Mouse (Mus musculus) kidney, adult 2 months (tissue): ENCODE results near the gene Gm2000. TPM values are rescaled to one million over a fixed set of nuclear protein-coding genes. Genes with fewer than 3 reads are reported as not detected.

Experiments used
- DNase-seq: peaks from one replicate; pipeline ENCODE4 v3.0.0; 2021
- H3K27ac ChIP-seq: fragments of 200-500 bp; 2 replicates; pipeline ENCODE4 v1.5.1; 2012; ENCODE audit warnings: low read depth, low read length, control low read depth, inconsistent platforms; ENCODE audit not compliant: insufficient read depth
- H3K27me3 ChIP-seq: fragments of 200-500 bp; replicated peaks from 2 replicates; pipeline ENCODE4 v1.6.1; 2012; ENCODE audit warnings: mild to moderate bottlenecking, moderate library complexity, low read length, inconsistent platforms; ENCODE audit not compliant: control insufficient read depth, insufficient read depth
- H3K36me3 ChIP-seq: fragments of 200-500 bp; 2 replicates; pipeline ENCODE4 v1.6.1; 2012; ENCODE audit warnings: mild to moderate bottlenecking, moderate library complexity, low read length, inconsistent platforms; ENCODE audit not compliant: control insufficient read depth, insufficient read depth
- H3K4me1 ChIP-seq: fragments of 200-500 bp; 2 replicates; pipeline ENCODE4 v1.6.1; 2011; ENCODE audit warnings: low read length; ENCODE audit not compliant: control insufficient read depth, insufficient read depth
- H3K4me3 ChIP-seq: fragments of 200-500 bp; 2 replicates; pipeline ENCODE4 v1.5.1; 2011; ENCODE audit warnings: mild to moderate bottlenecking, low read depth, low read length, control low read depth; ENCODE audit not compliant: insufficient read depth
- CTCF ChIP-seq: fragments of 200-500 bp; conservative IDR thresholded peaks from 2 replicates; pipeline ENCODE4 v1.5.1; 2011; ENCODE audit warnings: low read depth, mild to moderate bottlenecking, control low read depth, low read length, moderate library complexity, mixed read lengths; ENCODE audit not compliant: insufficient read depth, insufficient read length
- POLR2A ChIP-seq: fragments of 200-500 bp; IDR thresholded peaks from one replicate; pipeline ENCODE4 v1.6.1; 2011; ENCODE audit warnings: low read depth, low read length, control low read depth
- WGBS: fragments of 180-500 bp; shearing (Covaris S2); methylation state at CpG from one replicate; pipeline ENCODE4 v1.1.7; 2018; 5-methylcytosine and 5-hydroxymethylcytosine counted together
- polyA plus RNA-seq: library from polyadenylated mRNA; depleted of rRNA; stranded (reverse); fragments of >200 nt; gene quantifications from 2 replicates; pipeline ENCODE4 v1.2.3, GENCODE M21; 2012; rRNA removed

Gm2000 gene
- polyA plus RNA-seq, 1 experiment, result 10.7 TPM

DNA sequence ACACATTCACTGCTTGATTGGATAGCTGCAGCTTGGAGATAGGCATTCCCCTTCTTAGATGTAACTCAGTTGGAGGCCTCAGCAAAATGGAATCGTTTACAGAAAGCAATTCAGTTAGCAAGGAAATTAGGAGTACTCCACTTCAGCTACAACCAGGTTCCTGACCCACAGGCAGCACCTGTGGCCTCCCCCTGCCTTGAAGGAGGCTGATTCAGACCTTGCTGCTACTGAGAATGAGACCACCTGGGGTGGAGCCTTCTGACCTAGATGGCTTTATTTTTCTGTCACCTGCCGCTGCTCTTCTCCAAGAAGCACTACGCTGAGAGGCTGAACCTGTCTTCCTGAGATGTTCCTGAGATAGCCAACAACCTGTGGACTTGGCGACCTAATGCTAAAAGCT is 42.7 kb downstream of the Gm2000 start:
- no peak overlapping the region for H3K4me3 ChIP-seq
- H3K27ac ChIP-seq, result no peak overlapping the region
- no peaks in the 10 kb centered on the region for H3K36me3 ChIP-seq
- H3K4me1 ChIP-seq, result no peaks in the 10 kb centered on the region
- no peak for TF ChIP-seq CTCF
- no peak for TF ChIP-seq POLR2A
- H3K27me3 ChIP-seq, result no peaks in the 10 kb centered on the region
- WGBS, result 74% methylated on average over 4 of the region's 4 CpGs
- DNase-seq, result no peak

Other genes with a start within 250 kb of the Gm2000 start
- 5.7 and 6.9 TPM in 2 replicates for gene Fam163a, start 161.0 kb upstream of the Gm2000 start, polyA plus RNA-seq
- 2.8 and 3.4 TPM in 2 replicates for gene Tdrd5, start 62.4 kb upstream of the Gm2000 start, polyA plus RNA-seq
- 41.4 and 56.0 TPM in 2 replicates for gene Nphs2, start 55.3 kb upstream of the Gm2000 start, polyA plus RNA-seq
- not detected in 2 replicates for gene Axdnd1, start 55.1 kb downstream of the Gm2000 start, polyA plus RNA-seq
- gene Soat1, start 108.3 kb downstream of the Gm2000 start, polyA plus RNA-seq, result 21.8 and 22.3 TPM in 2 replicates
- gene Gm10031, start 158.0 kb downstream of the Gm2000 start, polyA plus RNA-seq, result 9.2 and 13.2 TPM in 2 replicates
- gene Abl2, start 192.7 kb downstream of the Gm2000 start, polyA plus RNA-seq, result 6.3 and 7.5 TPM in 2 replicates